Mouse (Mus musculus) frontal cortex, postnatal 10 days (tissue): ENCODE measurements at regions not wholly inside any gene's neighbourhood (a gene's known extent, or its start where the extent isn't known, plus 50 kb on each side); places are given as distances from the start of the nearest gene placed in this dataset.

ENCODE experiments used
- DNase-seq, 2 experiments: peaks; one replicate each; pipeline ENCODE4 v3.0.0; 2022; ENCODE audit warnings: low spot score in 2 of 2, mixed read lengths in 1 of 2

GRCm38 (mm10) chr16:93272636-93273035, 331.2 kb downstream of the Setd4 start:
- no peak for DNase-seq

DNA sequence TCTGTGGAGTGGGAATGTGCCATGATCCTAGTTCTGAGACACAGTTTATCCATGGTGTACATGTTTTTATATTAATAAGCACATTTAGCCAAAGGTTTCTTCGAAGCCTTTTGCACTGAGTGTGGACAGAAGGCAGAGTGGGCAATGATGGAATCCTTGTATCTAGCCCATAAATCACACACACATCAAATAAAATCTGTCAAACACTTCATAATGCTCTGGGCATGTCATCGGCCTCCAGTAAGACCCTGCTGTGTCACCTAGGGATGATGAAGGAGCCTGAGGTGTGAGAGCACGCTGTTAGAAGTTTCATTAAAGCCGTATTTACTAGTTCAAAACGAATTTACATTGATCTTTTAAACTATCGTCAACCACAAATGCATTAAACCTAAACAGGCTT, 331.7 kb downstream of the Setd4 start:
- DNase-seq: no peak

- DNase-seq: no peak
These were observed 339.7 kb downstream of the Setd4 start for GRCm38 (mm10) chr16:93264061-93264585.

DNA sequence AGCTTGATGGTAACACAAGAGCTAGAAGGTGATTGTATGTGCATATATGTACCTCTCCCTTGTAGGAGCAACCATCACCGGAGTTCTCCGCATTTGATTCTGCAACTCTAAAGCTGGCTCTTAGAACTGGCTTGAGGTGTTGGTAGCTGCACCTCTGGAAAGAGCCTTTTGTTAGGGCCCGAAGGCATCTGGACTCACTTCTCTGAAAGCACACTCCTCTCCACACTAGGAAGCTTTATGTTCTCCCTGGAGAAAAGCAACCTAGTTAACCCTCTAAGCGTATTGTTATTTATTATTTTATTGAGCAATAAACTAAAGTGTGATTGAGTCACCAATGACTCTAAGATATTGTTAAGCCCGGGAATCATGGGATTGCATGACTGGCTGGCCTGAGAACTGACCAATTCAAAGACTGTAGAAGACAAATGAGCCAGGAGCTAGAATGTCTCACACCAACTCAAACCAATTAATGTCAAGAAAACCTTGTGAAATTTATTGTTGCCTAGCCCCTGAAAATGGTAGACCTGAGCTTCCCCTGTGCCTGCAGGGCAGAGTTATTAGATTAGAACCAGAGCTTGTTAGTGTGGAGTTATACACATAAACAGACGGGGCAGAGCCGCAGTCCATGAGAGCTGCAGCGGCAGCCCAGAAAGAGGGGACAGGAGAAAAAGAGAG, 340.6 kb downstream of the Setd4 start:
- no peak for DNase-seq

DNA sequence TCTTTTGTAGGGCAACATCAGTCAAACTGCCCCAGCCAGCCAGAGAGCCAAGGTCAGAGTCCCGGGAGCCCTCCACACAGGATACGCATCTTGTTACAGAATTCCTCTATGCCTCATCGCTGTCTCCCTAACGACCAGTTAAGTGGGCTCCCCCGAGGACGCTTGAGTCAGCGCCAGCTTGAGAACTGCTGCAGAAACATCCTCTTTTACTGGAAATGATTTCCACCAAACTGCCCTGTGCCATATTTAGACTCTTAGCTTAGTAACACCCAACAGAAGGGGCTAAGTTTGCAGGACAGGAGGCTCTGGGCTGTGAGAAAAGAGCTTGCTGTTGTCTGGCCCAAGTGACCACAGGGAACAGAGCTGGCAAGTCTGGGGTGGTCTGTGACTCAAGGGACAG, 357.0 kb downstream of the Setd4 start:
- peak; percentile 24 to 33 for DNase-seq

GRCm38 (mm10) chr16:93245738-93246137, 358.1 kb downstream of the Setd4 start:
- DNase-seq: no peak

DNA sequence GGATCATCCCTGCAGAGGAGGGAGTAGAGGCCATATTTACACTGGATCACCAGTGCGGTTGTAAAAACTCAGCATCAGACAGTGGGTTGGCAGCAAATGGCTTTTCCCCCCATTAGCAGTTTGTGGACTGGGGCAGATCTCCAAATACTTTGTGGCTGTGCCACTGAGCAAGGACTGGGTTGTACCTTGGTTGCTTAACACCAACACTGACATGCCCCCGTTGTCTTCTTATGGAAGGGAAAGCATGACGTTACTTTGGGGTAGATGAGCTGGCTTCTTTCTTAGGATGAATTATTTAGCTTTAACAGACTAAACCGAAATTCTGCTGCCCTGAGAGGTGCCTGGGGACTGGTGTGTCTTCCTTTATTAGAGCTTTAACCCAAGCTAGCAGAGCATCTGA, 365.0 kb downstream of the Setd4 start:
- no peak for DNase-seq

DNA sequence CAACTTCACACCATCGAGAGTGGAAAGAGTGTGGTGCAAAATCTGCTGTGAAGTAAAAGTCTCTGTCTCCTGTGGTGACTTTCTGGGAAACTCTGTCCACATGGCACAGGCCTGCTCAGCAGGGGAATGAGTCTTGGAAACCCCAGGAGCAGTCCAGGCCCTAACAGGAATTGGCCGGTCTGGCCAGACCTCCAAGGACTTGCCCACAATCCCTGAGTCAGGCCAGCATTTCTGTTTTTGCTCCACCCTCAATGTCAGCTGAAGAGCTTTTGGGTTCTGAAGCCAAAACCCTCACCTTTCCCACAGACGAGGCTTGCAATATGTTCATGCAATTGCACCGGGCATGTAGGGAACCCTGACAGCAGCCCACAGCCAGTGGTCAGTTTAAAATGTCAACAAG, 365.5 kb downstream of the Setd4 start:
- DNase-seq: no peak

DNA sequence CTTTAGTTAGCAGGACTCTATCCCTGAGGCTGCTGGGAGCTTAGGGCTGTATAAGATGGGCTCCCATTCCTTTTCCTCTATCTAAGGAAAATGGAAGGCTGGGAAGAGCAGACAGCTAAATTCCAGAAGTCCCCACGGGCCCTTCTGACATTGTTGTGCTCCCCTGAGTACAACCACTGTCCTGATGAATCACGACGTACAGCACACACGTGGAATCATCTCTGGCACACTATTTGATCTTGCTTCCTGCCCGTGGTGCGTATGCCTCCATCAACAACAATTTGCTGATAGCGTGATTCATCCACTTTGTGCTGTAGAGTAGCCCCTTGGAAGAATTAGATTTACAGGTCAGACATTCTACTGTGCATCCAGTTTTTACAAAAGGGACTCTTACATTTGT, 378.2 kb downstream of the Setd4 start:
- DNase-seq: no peak

DNA sequence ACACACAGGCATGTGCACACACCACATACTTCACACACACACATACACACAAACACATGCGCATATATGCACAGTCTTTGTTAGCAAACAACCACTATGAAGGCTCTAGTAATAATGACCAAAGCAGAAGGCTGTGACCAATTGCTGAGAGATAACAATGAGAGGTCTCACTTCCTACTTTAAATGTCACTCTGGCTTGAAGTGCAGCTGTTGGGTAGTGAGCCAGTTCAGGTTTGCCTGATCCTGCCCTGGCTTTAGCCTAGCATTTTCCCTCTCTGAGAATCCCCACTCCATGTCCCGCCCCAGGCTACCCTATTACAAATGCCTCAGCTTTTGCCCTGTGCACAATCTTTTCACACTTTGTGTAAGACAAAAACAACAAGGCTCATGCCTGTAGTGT, 378.7 kb downstream of the Setd4 start:
- no peak for DNase-seq

GRCm38 (mm10) chr16:93219731-93220130, 384.1 kb downstream of the Setd4 start:
- DNase-seq: no peak

GRCm38 (mm10) chr16:93218402-93218801, 385.5 kb downstream of the Setd4 start:
- DNase-seq: no peak

- DNase-seq: no peak
These were observed 386.1 kb downstream of the Setd4 start for GRCm38 (mm10) chr16:93217600-93218226.

DNA sequence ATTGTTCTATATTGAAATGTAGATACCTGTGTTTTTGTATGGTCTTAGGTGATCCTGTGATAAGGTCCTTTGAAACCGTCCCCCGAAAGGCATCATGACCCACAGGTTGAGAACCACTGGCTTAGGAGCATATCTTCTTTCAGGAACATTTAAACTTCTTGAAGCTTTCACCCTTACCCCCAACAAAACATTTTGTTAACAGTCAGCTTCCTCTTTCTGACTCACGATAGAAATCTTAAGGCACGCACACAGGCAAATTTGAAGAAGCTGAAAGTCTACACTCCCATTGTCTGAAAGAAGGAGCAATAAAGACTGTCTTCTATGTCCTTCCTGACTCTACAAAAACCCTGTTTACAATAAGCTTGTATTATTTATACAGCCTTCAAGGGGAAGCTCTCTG, 388.2 kb downstream of the Setd4 start:
- no peak for DNase-seq

DNA sequence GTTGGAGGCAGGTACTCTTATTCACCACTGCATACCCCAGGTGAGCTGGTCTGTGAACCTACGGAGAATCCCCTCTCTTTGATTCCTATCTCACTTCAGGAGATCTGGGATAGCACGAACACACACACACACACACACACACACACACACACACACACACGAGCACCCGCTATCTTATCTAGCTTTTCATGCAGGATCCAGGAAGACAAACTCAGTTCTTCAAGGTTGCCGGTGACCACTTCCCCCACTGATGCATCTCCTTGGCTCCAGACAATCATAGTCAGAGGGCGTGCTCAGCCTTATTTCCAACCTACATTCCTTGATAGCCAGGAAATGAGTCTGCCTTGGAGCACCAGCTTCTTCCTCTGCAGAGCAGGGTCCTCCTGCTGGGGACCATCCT, 387.7 kb upstream of the Runx1 start:
- DNase-seq: no peak

GRCm38 (mm10) chr16:93207675-93208074, 381.7 kb upstream of the Runx1 start:
- no peak for DNase-seq

- no peak for DNase-seq
These were observed 381.3 kb upstream of the Runx1 start for GRCm38 (mm10) chr16:93207217-93207616.

GRCm38 (mm10) chr16:93206325-93206724, 380.4 kb upstream of the Runx1 start:
- no peak for DNase-seq

DNA sequence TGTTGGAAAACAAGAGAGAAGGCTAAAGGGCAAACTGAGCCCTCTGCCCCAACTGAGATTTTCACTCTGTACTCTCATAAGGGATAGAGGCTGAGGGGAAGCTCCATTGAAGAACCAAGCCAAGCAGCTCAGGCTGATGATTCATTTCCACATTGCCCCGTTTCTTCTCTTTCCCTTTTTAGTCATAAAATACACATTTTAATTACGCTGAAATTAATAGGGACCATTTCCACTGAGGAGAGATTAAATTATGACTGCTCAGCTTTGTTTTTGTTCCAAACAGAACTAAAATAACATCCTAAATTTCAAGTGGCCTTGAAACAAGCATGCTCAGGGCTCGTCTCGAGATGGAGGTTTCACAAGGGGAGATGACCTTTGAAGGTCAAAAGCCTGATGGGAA, 378.7 kb upstream of the Runx1 start:
- DNase-seq: no peak

- DNase-seq: no peak
These were observed 376.6 kb upstream of the Runx1 start for GRCm38 (mm10) chr16:93202591-93202990.

GRCm38 (mm10) chr16:93197300-93197699, 371.4 kb upstream of the Runx1 start:
- no peak for DNase-seq

DNA sequence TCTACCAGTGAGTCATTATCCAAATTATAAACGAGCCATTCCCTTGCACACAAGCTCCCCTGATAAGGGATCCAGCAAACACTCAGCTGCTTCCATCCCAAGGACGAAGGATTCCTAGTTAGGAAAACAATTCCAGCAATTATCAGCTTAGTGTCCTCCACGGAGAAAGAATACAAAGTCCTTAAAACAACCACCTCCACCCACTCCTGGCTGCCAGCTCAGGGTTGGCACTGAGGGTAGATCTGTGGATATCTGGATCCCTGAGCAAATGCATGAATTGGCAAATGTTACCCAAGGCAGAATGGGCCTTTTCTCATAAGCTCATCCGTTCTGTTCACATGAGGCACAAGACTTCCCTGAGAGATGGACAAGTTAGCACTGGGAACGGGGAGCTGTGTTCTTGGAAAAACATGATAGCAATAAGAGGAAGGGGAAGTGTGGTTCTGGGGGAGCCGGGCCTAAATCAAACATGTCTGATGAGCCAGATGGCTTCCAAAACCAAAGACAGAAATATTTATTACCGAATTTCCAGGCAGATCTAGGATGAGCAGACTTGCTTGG, 368.1 kb upstream of the Runx1 start:
- no peak for DNase-seq

- DNase-seq: no peak
These were observed 367.3 kb upstream of the Runx1 start for GRCm38 (mm10) chr16:93193263-93193662.
